Mouse (Mus musculus) stomach, postnatal 0 days (tissue): ENCODE measurements around the gene Hoxa5. TPM values are rescaled to one million over a fixed set of nuclear protein-coding genes. Genes with fewer than 3 reads are reported as not detected.

ENCODE experiments used
- ATAC-seq: fragments of 200-750 bp; cut with Nextera tagmentation; 2 replicates; pipeline ENCODE4 v1.8.0; 2017; ENCODE audit not compliant: low FRiP score, low TSS enrichment
- DNase-seq: peaks from one replicate; pipeline ENCODE4 v3.0.0-alpha.2; 2016; ENCODE audit warnings: low spot score
- H3K27ac ChIP-seq: fragments of 300-500 bp; sonication (generic); replicated peaks from 2 replicates; pipeline ENCODE4 v1.5.1; 2014; ENCODE audit warnings: mild to moderate bottlenecking, control low read depth
- H3K27me3 ChIP-seq: fragments of 300-500 bp; sonication (generic); 2 replicates; pipeline ENCODE4 v1.6.1; 2014; ENCODE audit warnings: low read length; ENCODE audit not compliant: control insufficient read depth, insufficient read depth
- H3K36me3 ChIP-seq: fragments of 300-500 bp; sonication (generic); 2 replicates; pipeline ENCODE4 v1.6.1; 2014; ENCODE audit warnings: low read length, mixed read lengths; ENCODE audit not compliant: control insufficient read depth, insufficient read depth
- H3K4me1 ChIP-seq: fragments of 300-500 bp; sonication (generic); replicated peaks from 2 replicates; pipeline ENCODE4 v1.6.1; 2014; ENCODE audit warnings: antibody characterized with exemption; ENCODE audit not compliant: control insufficient read depth, insufficient read depth
- H3K4me2 ChIP-seq: fragments of 300-500 bp; sonication (generic); replicated peaks from 2 replicates; pipeline ENCODE4 v1.6.1; 2014; ENCODE audit warnings: low read depth, mild to moderate bottlenecking, control low read depth, moderate library complexity
- H3K4me3 ChIP-seq: fragments of 300-500 bp; sonication (generic); 2 replicates; pipeline ENCODE4 v1.5.1; 2014; ENCODE audit warnings: low read depth, low read length, control low read depth
- H3K9ac ChIP-seq: fragments of 300-500 bp; sonication (generic); 2 replicates; pipeline ENCODE4 v1.6.1; 2014; ENCODE audit warnings: mild to moderate bottlenecking, low read length, control low read depth, mixed read lengths
- H3K9me3 ChIP-seq: fragments of 300-500 bp; sonication (generic); 2 replicates; pipeline ENCODE4 v1.6.1; 2016; ENCODE audit warnings: low read length; ENCODE audit not compliant: control insufficient read depth
- CTCF ChIP-seq: IDR thresholded peaks from 2 replicates; pipeline ENCODE4 v1.5.1; 2016; ENCODE audit warnings: antibody characterized with exemption, low read depth, mild to moderate bottlenecking, moderate library complexity
- EP300 ChIP-seq: optimal IDR thresholded peaks from 2 replicates; pipeline ENCODE3; 2016; ENCODE audit warnings: antibody characterized with exemption
- WGBS: fragments of 180-500 bp; shearing (Covaris S2); extraction: QIAGEN DNeasy Blood & Tissue Kit; methylation state at CpG from one replicate; pipeline ENCODE4 v1.1.7; 2014; 5-methylcytosine and 5-hydroxymethylcytosine counted together
- polyA plus RNA-seq: library from polyadenylated mRNA; unstranded; fragments of >200 nt; fragmentation: Nextera tagmentation; extraction: Ambion mirVana; gene quantifications from 2 replicates; pipeline ENCODE4 v1.2.1, GENCODE M21; 2015

Hoxa5 gene
- polyA plus RNA-seq, 1 experiment from 2014 or later = 8.4 TPM

DNA sequence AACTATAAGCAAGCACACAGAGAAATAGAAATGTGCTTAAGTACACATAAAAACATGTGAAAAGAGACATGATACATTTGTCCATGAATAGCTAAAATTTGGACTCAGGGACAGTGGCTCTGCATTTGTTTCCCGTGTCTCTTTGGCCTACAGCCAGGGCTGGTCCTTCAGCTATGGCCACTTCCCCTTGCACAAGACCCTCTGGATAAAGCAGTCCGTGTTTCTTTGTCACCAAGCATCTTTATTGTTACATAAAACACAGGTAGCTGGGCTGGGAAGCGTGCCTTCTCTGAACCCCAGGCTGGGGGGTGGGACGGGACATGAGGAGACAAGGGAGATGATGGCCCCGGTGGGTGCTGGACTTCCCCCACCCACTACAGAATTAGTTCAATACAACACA lies 9.9 kb upstream of the Hoxa5 start:
- no peak for DNase-seq
- Histone ChIP-seq H3K36me3 (no peaks in the 10 kb centered on the region), H3K4me3 (no peak overlapping the region), H3K4me2 (no peak overlapping the region; the same call in 1 of the 2 replicates), H3K27me3 (peaks cover 20% of the 10 kb centered on the region; the same call in 1 of the 2 replicates), H3K4me1 (no peaks in the 10 kb centered on the region), H3K9me3 (no peaks in the 10 kb centered on the region), H3K9ac (no peak overlapping the region), H3K27ac (no peak overlapping the region)
- ATAC-seq = no peak
- WGBS = 20% methylated on average over 5 of the region's 5 CpGs
- TF ChIP-seq EP300 (no peak), CTCF (no peak)

- H3K27me3 ChIP-seq = peaks cover 22% of the 10 kb centered on the region; the same call in 1 of the 2 replicates
- peak within 1 kb of the TSS; percentile 69 for H3K9ac ChIP-seq
- no peaks in the 10 kb centered on the region for H3K4me1 ChIP-seq
Observed at GRCm38 (mm10) chr6:52213119-52213986, 9.0 kb upstream of the Hoxa5 start, which contains the start of the genes Hoxa3 and Gm28308. Hoxa3 (minus strand) TSS chr6:52213336. Gm28308 (minus strand) TSS chr6:52213339.

DNA sequence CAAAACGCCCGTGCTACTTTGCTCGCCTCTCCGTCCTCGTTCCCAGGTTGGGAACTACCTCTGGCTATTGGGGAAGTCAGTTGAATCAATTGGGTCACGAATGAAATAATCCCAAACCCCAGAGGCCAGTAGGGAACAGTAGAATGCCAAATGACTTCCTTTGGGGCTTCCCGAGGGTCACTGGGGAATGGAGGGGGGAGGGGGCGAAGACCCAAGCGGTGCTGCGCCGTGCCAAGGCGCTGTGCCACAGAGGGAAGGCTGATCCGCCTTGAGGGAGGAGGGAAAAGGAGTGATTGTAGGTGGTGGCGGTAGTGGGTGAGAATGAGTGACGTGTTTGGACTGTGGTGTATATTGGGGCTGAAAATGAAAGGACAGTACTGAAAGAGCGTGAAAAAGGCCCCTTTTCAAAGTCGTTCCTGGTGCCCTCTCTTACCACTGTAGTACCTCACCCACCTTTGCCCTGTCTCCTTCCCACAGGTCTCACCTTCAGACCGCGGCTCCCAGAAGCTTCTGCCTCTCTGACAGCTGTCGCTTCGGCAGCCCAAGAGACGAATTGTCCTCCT lies 8.2 kb upstream of the Hoxa5 start:
- no peaks in the 10 kb centered on the region for H3K36me3 ChIP-seq
- peak overlapping the region; percentile 69 for H3K9ac ChIP-seq
- peaks cover 23% of the 10 kb centered on the region; the same call in 1 of the 2 replicates for H3K27me3 ChIP-seq
- peak overlapping the region; percentile 89 for H3K27ac ChIP-seq
- TF ChIP-seq EP300 = no peak
- TF ChIP-seq CTCF = no peak
- 13% methylated on average over 21 of the region's 22 CpGs for WGBS
- ATAC-seq (no peak), DNase-seq (no peak)
- H3K9me3 ChIP-seq = no peaks in the 10 kb centered on the region
- H3K4me1 ChIP-seq = no peaks in the 10 kb centered on the region
- H3K4me3 ChIP-seq = peak overlapping the region; percentile 55
- H3K4me2 ChIP-seq = peak overlapping the region; percentile 47

More at GRCm38 (mm10) chr6:52213119-52213986, 9.0 kb upstream of the Hoxa5 start, which contains the start of the genes Hoxa3 and Gm28308:
- peak within 1 kb of the TSS; percentile 47 for H3K4me2 ChIP-seq
- WGBS = 8% methylated on average over 38 of the region's 38 CpGs
- no peaks in the 10 kb centered on the region for H3K36me3 ChIP-seq
- ATAC-seq = peak; percentile 46
- no peaks in the 10 kb centered on the region for H3K9me3 ChIP-seq
- peak within 1 kb of the TSS; percentile 55 for H3K4me3 ChIP-seq
- DNase-seq = no peak
- no peak for TF ChIP-seq CTCF
- no peak for TF ChIP-seq EP300
- H3K27ac ChIP-seq = peak within 1 kb of the TSS; percentile 89

DNA sequence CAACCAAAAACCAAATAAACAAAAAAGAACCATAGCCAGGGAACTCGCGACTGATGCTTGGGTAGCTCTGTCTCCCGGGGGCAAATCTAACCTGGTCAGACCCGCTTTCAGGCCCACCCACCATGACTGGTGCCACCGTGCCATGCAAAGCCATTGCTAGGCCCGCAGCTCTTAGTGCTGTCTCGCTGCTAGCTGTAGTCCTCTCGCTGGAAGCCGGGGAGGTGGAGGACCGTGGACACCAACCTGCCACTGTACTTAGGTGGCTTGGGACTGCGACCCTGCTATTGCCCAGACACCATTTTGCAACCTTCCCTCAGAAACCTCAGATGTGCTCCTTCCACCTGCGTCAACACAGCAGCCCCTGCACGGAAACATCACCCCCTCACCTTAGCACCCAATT lies 7.6 kb upstream of the Hoxa5 start:
- TF ChIP-seq EP300 (no peak), CTCF (no peak)
- H3K27ac ChIP-seq = peak overlapping the region; percentile 89
- H3K9ac ChIP-seq = peak overlapping the region; percentile 69
- WGBS = 10% methylated on average over 13 of the region's 13 CpGs
- H3K9me3 ChIP-seq = no peaks in the 10 kb centered on the region
- H3K27me3 ChIP-seq = peaks cover 25% of the 10 kb centered on the region; the same call in 1 of the 2 replicates
- H3K4me3 ChIP-seq = peak overlapping the region; percentile 55
- DNase-seq (no peak), ATAC-seq (no peak)
- H3K36me3 ChIP-seq = no peaks in the 10 kb centered on the region
- H3K4me1 ChIP-seq = no peaks in the 10 kb centered on the region
- peak overlapping the region; percentile 47 for H3K4me2 ChIP-seq

- H3K36me3 ChIP-seq = no peaks in the 10 kb centered on the region
- H3K9ac ChIP-seq = peak overlapping the region; percentile 69
- TF ChIP-seq CTCF (peak; percentile 84), EP300 (no peak)
- peak overlapping the region; percentile 55 for H3K4me3 ChIP-seq
- ATAC-seq = peak; percentile 58
- peak; percentile 78 for DNase-seq
- 4% methylated on average over 37 of the region's 37 CpGs for WGBS
- peaks cover 23% of the 10 kb centered on the region; the same call in 1 of the 2 replicates for H3K27me3 ChIP-seq
- no peaks in the 10 kb centered on the region for H3K9me3 ChIP-seq
- peak overlapping the region; percentile 89; the same call in 1 of the 2 replicates for H3K27ac ChIP-seq
- no peaks in the 10 kb centered on the region for H3K4me1 ChIP-seq
- peak overlapping the region; percentile 47 for H3K4me2 ChIP-seq
Observed at GRCm38 (mm10) chr6:52211170-52211935, 7.0 kb upstream of the Hoxa5 start.
